Mouse (Mus musculus) hindbrain, embryonic 15.5 days (tissue): ENCODE data around the gene Igflr1. TPM values are rescaled to one million over a fixed set of nuclear protein-coding genes. Genes with fewer than 3 reads are reported as not detected.

Experiments
- ATAC-seq: fragments of 200-750 bp; cut with Nextera tagmentation; 2 replicates; pipeline ENCODE4 v1.8.0; 2017; ENCODE audit warnings: low read depth, moderate number of reproducible peaks, moderate TSS enrichment; ENCODE audit not compliant: low FRiP score
- H3K27ac ChIP-seq: fragments of 300-500 bp; sonication (generic); replicated peaks from 2 replicates; pipeline ENCODE4 v1.5.1; 2015; ENCODE audit warnings: mild to moderate bottlenecking, inconsistent platforms
- H3K27me3 ChIP-seq: fragments of 300-500 bp; sonication (generic); 2 replicates; pipeline ENCODE4 v1.6.1; 2015; ENCODE audit warnings: control low read depth, inconsistent platforms
- H3K36me3 ChIP-seq: fragments of 300-500 bp; sonication (generic); 2 replicates; pipeline ENCODE4 v1.6.1; 2015; ENCODE audit warnings: control low read depth, inconsistent platforms
- H3K4me1 ChIP-seq: fragments of 300-500 bp; sonication (generic); replicated peaks from 2 replicates; pipeline ENCODE4 v1.6.1; 2015; ENCODE audit warnings: control low read depth, inconsistent platforms
- H3K4me2 ChIP-seq: fragments of 300-500 bp; sonication (generic); 2 replicates; pipeline ENCODE4 v1.6.1; 2015; ENCODE audit warnings: moderate library complexity, mild to moderate bottlenecking, inconsistent platforms
- H3K4me3 ChIP-seq: fragments of 300-500 bp; sonication (generic); 2 replicates; pipeline ENCODE4 v1.5.1; 2015; ENCODE audit warnings: mild to moderate bottlenecking, inconsistent platforms
- H3K9ac ChIP-seq: fragments of 300-500 bp; sonication (generic); 2 replicates; pipeline ENCODE4 v1.6.1; 2015; ENCODE audit warnings: inconsistent platforms
- H3K9me3 ChIP-seq: fragments of 300-500 bp; sonication (generic); 2 replicates; pipeline ENCODE4 v1.6.1; 2016; ENCODE audit warnings: control low read depth, inconsistent platforms
- WGBS: fragments of 180-500 bp; shearing (Covaris S2); methylation state at CpG from one replicate; pipeline ENCODE4 v1.1.7; 2015; 5-methylcytosine and 5-hydroxymethylcytosine counted together
- polyA plus RNA-seq: library from polyadenylated mRNA; unstranded; fragments of >200 nt; fragmentation: Nextera tagmentation; extraction: Ambion mirVana; gene quantifications from 2 replicates; pipeline ENCODE4 v1.2.1, GENCODE M21; 2015

The Igflr1 gene
- polyA plus RNA-seq, 1 experiment from 2014 or later: 6.0 TPM

GRCm38 (mm10) chr7:30557901-30558514, 7.2 kb upstream of the Igflr1 start:
- H3K36me3 ChIP-seq: peaks cover 27% of the 10 kb centered on the region
- no peaks in the 10 kb centered on the region for H3K27me3 ChIP-seq
- no peak for ATAC-seq
- H3K9ac ChIP-seq: no peak overlapping the region
- 0 out of 2 replicates have a peak overlapping the region, but pooled peaks have one; percentile 67 for H3K4me3 ChIP-seq
- no peak overlapping the region for H3K27ac ChIP-seq
- H3K4me2 ChIP-seq: peak overlapping the region; percentile 98
- H3K9me3 ChIP-seq: no peaks in the 10 kb centered on the region
- peaks cover 41% of the 10 kb centered on the region for H3K4me1 ChIP-seq
- WGBS: 90% methylated on average over 13 of the region's 13 CpGs

- ATAC-seq: 0 out of 2 replicates have a peak, but pooled peaks have one; percentile 1
- WGBS: 19% methylated on average over 12 of the region's 12 CpGs
These were observed 6.4 kb upstream of the Igflr1 start for GRCm38 (mm10) chr7:30558656-30559442.

GRCm38 (mm10) chr7:30559443-30559954, 5.7 kb upstream of the Igflr1 start, which contains the start of gene Lin37:
TSS of gene Lin37 (minus strand) at chr7:30559838.
- 0% methylated on average over 20 of the region's 20 CpGs for WGBS

More at GRCm38 (mm10) chr7:30558656-30559442, 6.4 kb upstream of the Igflr1 start:
- H3K9ac ChIP-seq: peak overlapping the region; percentile 76
- H3K9me3 ChIP-seq: no peaks in the 10 kb centered on the region
- H3K4me2 ChIP-seq: peak overlapping the region; percentile 98
- H3K27me3 ChIP-seq: no peaks in the 10 kb centered on the region
- H3K4me3 ChIP-seq: peak overlapping the region; percentile 67
- H3K27ac ChIP-seq: peak overlapping the region; percentile 71
- H3K4me1 ChIP-seq: peaks cover 36% of the 10 kb centered on the region
- peaks cover 27% of the 10 kb centered on the region for H3K36me3 ChIP-seq

GRCm38 (mm10) chr7:30560296-30560695, 4.9 kb upstream of the Igflr1 start:
- no peak overlapping the region for H3K4me3 ChIP-seq
- no peak overlapping the region for H3K4me2 ChIP-seq
- no peak overlapping the region for H3K9ac ChIP-seq
- ATAC-seq: no peak
- H3K27ac ChIP-seq: 0 out of 2 replicates have a peak overlapping the region, but pooled peaks have one; percentile 58
- H3K4me1 ChIP-seq: peaks cover 42% of the 10 kb centered on the region
- H3K9me3 ChIP-seq: no peaks in the 10 kb centered on the region
- whole genome bisulfite sequencing: 70% methylated on average over 2 of the region's 2 CpGs
- no peaks in the 10 kb centered on the region for H3K27me3 ChIP-seq
- peaks cover 26% of the 10 kb centered on the region for H3K36me3 ChIP-seq

More at GRCm38 (mm10) chr7:30559443-30559954, 5.7 kb upstream of the Igflr1 start, which contains the start of gene Lin37:
- Histone ChIP-seq H3K4me3 (peak within 1 kb of the TSS; percentile 67), H3K27ac (peak within 1 kb of the TSS; percentile 71), H3K9me3 (no peaks in the 10 kb centered on the region), H3K27me3 (no peaks in the 10 kb centered on the region), H3K9ac (peak within 1 kb of the TSS; percentile 76), H3K4me1 (peaks cover 42% of the 10 kb centered on the region), H3K36me3 (peaks cover 27% of the 10 kb centered on the region), H3K4me2 (peak within 1 kb of the TSS; percentile 98)
- peak; percentile 90 for ATAC-seq

GRCm38 (mm10) chr7:30562526-30563116, 2.6 kb upstream of the Igflr1 start:
- peaks cover 40% of the 10 kb centered on the region for H3K4me1 ChIP-seq
- peak overlapping the region; percentile 87 for H3K4me2 ChIP-seq
- ATAC-seq: no peak
- 2% methylated on average over 27 of the region's 27 CpGs for WGBS
- H3K9me3 ChIP-seq: no peaks in the 10 kb centered on the region
- H3K4me3 ChIP-seq: peak overlapping the region; percentile 81
- H3K36me3 ChIP-seq: peaks cover 15% of the 10 kb centered on the region
- peak overlapping the region; percentile 58 for H3K9ac ChIP-seq
- H3K27ac ChIP-seq: peak overlapping the region; percentile 93
- no peaks in the 10 kb centered on the region for H3K27me3 ChIP-seq

GRCm38 (mm10) chr7:30563117-30563905, 1.9 kb upstream of the Igflr1 start, which contains the start of the genes U2af1l4, Gm49396 and Psenen:
TSS of gene U2af1l4 (plus strand) at chr7:30563301.
TSS of gene Gm49396 (plus strand) at chr7:30563344.
TSS of gene Psenen (minus strand) at chr7:30563627.
- Histone ChIP-seq H3K9me3 (no peaks in the 10 kb centered on the region), H3K4me3 (peak within 1 kb of the TSS; percentile 81), H3K27me3 (no peaks in the 10 kb centered on the region), H3K27ac (peak within 1 kb of the TSS; percentile 93), H3K4me1 (peaks cover 34% of the 10 kb centered on the region), H3K9ac (peak within 1 kb of the TSS; percentile 65), H3K36me3 (peaks cover 19% of the 10 kb centered on the region), H3K4me2 (peak within 1 kb of the TSS; percentile 87)
- WGBS: under 1% methylated on average over 45 of the region's 45 CpGs
- peak; percentile 83 for ATAC-seq

- no peak for ATAC-seq
- peak overlapping the region; percentile 65 for H3K9ac ChIP-seq
- 21% methylated on average over 6 of the region's 6 CpGs for WGBS
- peak overlapping the region; percentile 81 for H3K4me3 ChIP-seq
- no peaks in the 10 kb centered on the region for H3K27me3 ChIP-seq
- H3K4me2 ChIP-seq: peak overlapping the region; percentile 87
- H3K27ac ChIP-seq: peak overlapping the region; percentile 93
- H3K4me1 ChIP-seq: peaks cover 28% of the 10 kb centered on the region
- no peaks in the 10 kb centered on the region for H3K9me3 ChIP-seq
- peaks cover 25% of the 10 kb centered on the region for H3K36me3 ChIP-seq
These were observed 1.3 kb upstream of the Igflr1 start for GRCm38 (mm10) chr7:30563906-30564280.

GRCm38 (mm10) chr7:30566033-30566432, 806 bp downstream of the Igflr1 start:
- no peak overlapping the region for H3K27ac ChIP-seq
- no peaks in the 10 kb centered on the region for H3K27me3 ChIP-seq
- no peak overlapping the region for H3K4me2 ChIP-seq
- H3K36me3 ChIP-seq: peaks cover 46% of the 10 kb centered on the region
- no peak for ATAC-seq
- H3K4me1 ChIP-seq: peaks cover 19% of the 10 kb centered on the region
- no peaks in the 10 kb centered on the region for H3K9me3 ChIP-seq
- no peak overlapping the region for H3K4me3 ChIP-seq
- 88% methylated on average over 9 of the region's 9 CpGs for WGBS
- no peak overlapping the region for H3K9ac ChIP-seq

GRCm38 (mm10) chr7:30567555-30567954, 2.3 kb downstream of the Igflr1 start:
- no peak overlapping the region for H3K4me3 ChIP-seq
- H3K27ac ChIP-seq: no peak overlapping the region
- H3K9ac ChIP-seq: no peak overlapping the region
- no peaks in the 10 kb centered on the region for H3K9me3 ChIP-seq
- H3K36me3 ChIP-seq: peaks cover 60% of the 10 kb centered on the region
- WGBS: 92% methylated on average over 11 of the region's 11 CpGs
- H3K4me2 ChIP-seq: no peak overlapping the region
- peaks cover 9% of the 10 kb centered on the region for H3K4me1 ChIP-seq
- H3K27me3 ChIP-seq: no peaks in the 10 kb centered on the region
- ATAC-seq: no peak

GRCm38 (mm10) chr7:30572389-30572788, 7.2 kb downstream of the Igflr1 start:
- Histone ChIP-seq H3K27ac (no peak overlapping the region), H3K9me3 (no peaks in the 10 kb centered on the region), H3K36me3 (peaks cover 96% of the 10 kb centered on the region), H3K27me3 (no peaks in the 10 kb centered on the region), H3K9ac (no peak overlapping the region), H3K4me3 (no peak overlapping the region), H3K4me2 (no peak overlapping the region), H3K4me1 (no peaks in the 10 kb centered on the region)
- ATAC-seq: no peak
- 97% methylated on average over 5 of the region's 5 CpGs for WGBS

- Histone ChIP-seq H3K9ac (no peak overlapping the region), H3K27me3 (no peaks in the 10 kb centered on the region), H3K4me3 (no peak overlapping the region), H3K4me1 (no peaks in the 10 kb centered on the region), H3K27ac (no peak overlapping the region), H3K9me3 (no peaks in the 10 kb centered on the region), H3K4me2 (no peak overlapping the region), H3K36me3 (peaks cover 99% of the 10 kb centered on the region)
- WGBS: 81% methylated on average over 2 of the region's 2 CpGs
- no peak for ATAC-seq
These were observed 7.7 kb downstream of the Igflr1 start for GRCm38 (mm10) chr7:30572969-30573368.
